In genomic region chr1:58909636-58910272, GRCm38 (mm10) we compare ENCODE assay signal across 28 mouse cellular contexts.
DNase-seq lines count a peak whose midpoint lies in the region; ATAC-seq and TF ChIP-seq lines count a peak whose summit lies in the region.
"Had no signal": no experiment of that assay in that cellular context is flagged by ENCODE, and none has a peak within 500 bp of the region (broad histone marks: within the 10 kb centered on the region; RNA-seq: fewer than 3 reads in every experiment).

No protein-coding gene starts in this region.

- H3K4me1 ChIP-seq in forebrain, embryonic 16.5 days (replicated peaks; ENCODE audit: control insufficient read depth, insufficient read depth, low read length), result no peaks in the 10 kb centered on the region
- H3K4me1 ChIP-seq: embryonic facial prominence, embryonic 15.5 days; hindbrain, embryonic 15.5 days; intestine, embryonic 15.5 days; limb, embryonic 12.5 days; midbrain, embryonic 15.5 days; neural tube, embryonic 13.5 days had no signal

- H3K9me3 ChIP-seq in forebrain, embryonic 16.5 days (ENCODE audit: control insufficient read depth, low read length), result no peaks in the 10 kb centered on the region
- H3K9me3 ChIP-seq: embryonic facial prominence, embryonic 15.5 days; hindbrain, embryonic 15.5 days; intestine, embryonic 15.5 days; limb, embryonic 12.5 days; midbrain, embryonic 15.5 days; neural tube, embryonic 13.5 days had no signal

- intact Hi-C loops in left cerebral cortex, adult 2 months (cut with DNase I), result loop anchor here (5.0 to 10.0 kb wide), 2 partner anchors 83 to 205 kb away; no protein-coding TSS in a partner anchor
- intact Hi-C loops in left cerebral cortex, postnatal 14 days (cut with DNase I), result loop anchor here (5.0 kb wide), 1 partner anchor 83 kb away; no protein-coding TSS in a partner anchor

- ATAC-seq in frontal cortex, adult (ENCODE audit: low TSS enrichment), result peak; percentile 91
- no peak; the same call in 1 of the 2 replicates for ATAC-seq in cerebellum, adult (ENCODE audit: insufficient number of reproducible peaks, low FRiP score, low TSS enrichment)
- ATAC-seq in forebrain, embryonic 16.5 days, result no peak
- ATAC-seq: forebrain, postnatal 0 days; intestine, embryonic 15.5 days; liver, postnatal 0 days; lung, postnatal 0 days; midbrain, embryonic 15.5 days had no signal

- H3K27me3 ChIP-seq in C2C12 (ENCODE audit: control insufficient read depth, insufficient read depth, insufficient read length) (no peaks in the 10 kb centered on the region), myocyte (ENCODE audit: control insufficient read depth, insufficient read depth, insufficient read length) (no peaks in the 10 kb centered on the region)
- no peaks in the 10 kb centered on the region for H3K27me3 ChIP-seq in forebrain, embryonic 16.5 days (replicated peaks; ENCODE audit: control insufficient read depth, insufficient read depth, low read length)
- H3K27me3 ChIP-seq: embryonic facial prominence, embryonic 15.5 days; hindbrain, embryonic 15.5 days; intestine, embryonic 15.5 days; limb, embryonic 12.5 days; midbrain, embryonic 15.5 days; neural tube, embryonic 13.5 days had no signal

- no peak overlapping the region for H3K9ac ChIP-seq in forebrain, embryonic 16.5 days (replicated peaks; ENCODE audit: low read depth, low read length)
- H3K9ac ChIP-seq: embryonic facial prominence, embryonic 15.5 days; forebrain, postnatal 0 days; hindbrain, embryonic 15.5 days; intestine, embryonic 15.5 days; limb, embryonic 12.5 days; liver, postnatal 0 days; midbrain, embryonic 15.5 days; neural tube, embryonic 13.5 days had no signal

- 94% methylated on average over 12 of the region's 12 CpGs for WGBS in forebrain, embryonic 16.5 days

- H3K4me2 ChIP-seq in myocyte (ENCODE audit: low read depth), result peak overlapping the region; percentile 52
- H3K4me2 ChIP-seq in forebrain, embryonic 16.5 days (ENCODE audit: low read length), result no peak overlapping the region
- H3K4me2 ChIP-seq: embryonic facial prominence, embryonic 15.5 days; heart, embryonic 11.5 days; hindbrain, embryonic 15.5 days; intestine, embryonic 15.5 days; limb, embryonic 12.5 days; liver, embryonic 11.5 days; midbrain, embryonic 15.5 days; neural tube, embryonic 13.5 days had no signal

- no peak for TF ChIP-seq CTCF in left cerebral cortex, adult 2 months (IDR thresholded peaks at IDR 0.05)
- TF ChIP-seq CTCF in C2C12 (IDR thresholded peaks at IDR 0.05; ENCODE audit: control insufficient read depth, insufficient read depth, insufficient read length), result no peak

- DNase-seq in frontal cortex, postnatal 10 days (ENCODE audit: low spot score in 2 of 2), result no peak
- peak in 1 of 2 experiments; percentile 25 for DNase-seq in left cerebral cortex, adult 2 months (ENCODE audit: extremely low spot score in 1 of 2, low spot score in 2 of 2)
- DNase-seq in left cerebral cortex, postnatal 14 days (ENCODE audit: low spot score in 2 of 2), result no peak
- DNase-seq: cerebellum, adult 8-10 months; cerebellum, postnatal 36 days; embryo, embryonic 11 days; forebrain, postnatal 0 days; gastrocnemius, postnatal 14 days; heart, adult 11 months; kidney, adult 8-10 months; kidney, postnatal 10 days; liver, postnatal 0 days; thymus, postnatal 25 days had no signal

- H3K36me3 ChIP-seq in C2C12 (ENCODE audit: control insufficient read depth, insufficient read depth) (peaks cover 75% of the 10 kb centered on the region), myocyte (ENCODE audit: control insufficient read depth, insufficient read depth) (peaks cover 37% of the 10 kb centered on the region)
- H3K36me3 ChIP-seq in forebrain, embryonic 16.5 days (ENCODE audit: control insufficient read depth, insufficient read depth), result peaks cover 30% of the 10 kb centered on the region

- 0 out of 2 replicates have a peak overlapping the region, but pooled peaks have one; percentile 6 for H3K27ac ChIP-seq in left cerebral cortex, adult 2 months
- H3K27ac ChIP-seq in forebrain, embryonic 16.5 days (ENCODE audit: low read length), result no peak overlapping the region
- H3K27ac ChIP-seq: embryonic facial prominence, embryonic 15.5 days; hindbrain, embryonic 15.5 days; intestine, embryonic 15.5 days; limb, embryonic 12.5 days; macrophage; midbrain, embryonic 15.5 days; neural tube, embryonic 13.5 days had no signal

- no peaks in the 10 kb centered on the region for H3K79me3 ChIP-seq in C2C12 (ENCODE audit: low read depth)

- H3K79me2 ChIP-seq in C2C12 (ENCODE audit: control insufficient read depth, insufficient read depth) (no peaks in the 10 kb centered on the region), myocyte (ENCODE audit: control insufficient read depth, insufficient read depth) (no peaks in the 10 kb centered on the region)

- no peak overlapping the region for H3K4me3 ChIP-seq in left cerebral cortex, adult 2 months
- H3K4me3 ChIP-seq in C2C12 (ENCODE audit: insufficient read depth, poor library complexity, severe bottlenecking), result no peak overlapping the region
- H3K4me3 ChIP-seq in myocyte, result no peak overlapping the region
- H3K4me3 ChIP-seq in forebrain, embryonic 16.5 days (replicated peaks; ENCODE audit: low read length), result no peak overlapping the region
- H3K4me3 ChIP-seq: embryonic facial prominence, embryonic 15.5 days; hindbrain, embryonic 15.5 days; intestine, embryonic 15.5 days; limb, embryonic 12.5 days; midbrain, embryonic 15.5 days; neural tube, embryonic 13.5 days had no signal

- no peak for TF ChIP-seq POLR2A in myocyte (IDR thresholded peaks at IDR 0.05; ENCODE audit: insufficient read length, low read depth)

- H3ac ChIP-seq in C2C12 (ENCODE audit: control insufficient read depth, insufficient read length, low read depth) (peak overlapping the region; percentile 12), myocyte (ENCODE audit: control insufficient read depth, insufficient read length) (no peak overlapping the region)

TF ChIP-seq in C2C12, 6 proteins besides CTCF, POLR2A, EP300 and RAD21:
- TF ChIP-seq USF1 (IDR thresholded peaks at IDR 0.05; ENCODE audit: low read depth), result no peak
- peak; percentile 72 for TF ChIP-seq FOSL1 (IDR thresholded peaks at IDR 0.05; ENCODE audit: insufficient read depth, low read length, poor library complexity, severe bottlenecking)

TF ChIP-seq in myocyte, 11 proteins besides CTCF, POLR2A, EP300 and RAD21:
- TF ChIP-seq MYOD1 (IDR thresholded peaks at IDR 0.05; ENCODE audit: control insufficient read depth in 1 of 3, insufficient read length in 2 of 3, low read depth in 2 of 3) (peak in 2 of 3 experiments; percentile 47 to 83), TCF3 (IDR thresholded peaks at IDR 0.05; ENCODE audit: insufficient read length, low read depth) (no peak), SRF (IDR thresholded peaks at IDR 0.05; ENCODE audit: control insufficient read depth, insufficient read length, low read depth) (peak; percentile 22), REST (IDR thresholded peaks at IDR 0.05; ENCODE audit: insufficient read depth, insufficient read length) (no peak), MYOG (IDR thresholded peaks at IDR 0.05; ENCODE audit: control insufficient read depth in 1 of 3, insufficient read depth in 1 of 3, insufficient read length in 2 of 3, low read depth in 2 of 3) (peak in 1 of 3 experiments; percentile 65)
